Mouse (Mus musculus): ENCODE data around the gene Gm136. TPM values are rescaled to one million over a fixed set of nuclear protein-coding genes. Genes with fewer than 3 reads are reported as not detected.
"Not testable (repeated sequence)": the region's sequence is repeated elsewhere in the genome, so short reads cannot be mapped to it uniquely, and the experiment has no call there.

Gm136 gene
- polyA plus RNA-seq, 1 experiment from 2014 or later, result not detected

- Histone ChIP-seq H3K27me3 (no peaks in the 10 kb centered on the region), H3K9me3 (no peaks in the 10 kb centered on the region), H3K4me3 (no peak overlapping the region), H3K4me1 (no peaks in the 10 kb centered on the region), H3K4me2 (replicated peaks) (no peak overlapping the region), H3K9ac (replicated peaks) (no peak overlapping the region), H3K36me3 (no peaks in the 10 kb centered on the region), H3K27ac (replicated peaks) (no peak overlapping the region)
- WGBS, result 54% methylated on average over 6 of the region's 6 CpGs
- no peak for ATAC-seq (ENCODE audit: low FRiP score, low read depth)
Measured at GRCm38 (mm10) chr4:34749236-34749635, 6.8 kb downstream of the Gm136 start.

- Histone ChIP-seq H3K9me3 (no peaks in the 10 kb centered on the region), H3K4me3 (no peak overlapping the region), H3K27ac (replicated peaks) (no peak overlapping the region), H3K36me3 (no peaks in the 10 kb centered on the region), H3K9ac (replicated peaks) (no peak overlapping the region), H3K4me2 (replicated peaks) (no peak overlapping the region), H3K4me1 (0 out of 2 replicates have a peak, but pooled peaks cover 4% of the 10 kb centered on the region), H3K27me3 (peaks cover 5% of the 10 kb centered on the region; the same call in 1 of the 2 replicates)
- WGBS, result 75% methylated on average over 3 of the region's 3 CpGs
- no peak for ATAC-seq (ENCODE audit: low FRiP score, low read depth)
Measured at GRCm38 (mm10) chr4:34734461-34734860, 21.6 kb downstream of the Gm136 start.

GRCm38 (mm10) chr4:34733415-34733814 is 22.6 kb downstream of the Gm136 start:
- H3K9ac ChIP-seq (replicated peaks); H3K36me3 ChIP-seq; H3K9me3 ChIP-seq; H3K4me3 ChIP-seq; H3K4me2 ChIP-seq (replicated peaks); H3K27me3 ChIP-seq; H3K27ac ChIP-seq (replicated peaks); H3K4me1 ChIP-seq; ATAC-seq (ENCODE audit: low FRiP score, low read depth): not testable (repeated sequence)
- 32% methylated on average over 2 of the region's 2 CpGs for WGBS

GRCm38 (mm10) chr4:34729851-34730341 is 26.2 kb downstream of the Gm136 start, which contains the start of gene Cfap206:
Gene Cfap206, minus strand, starts transcription at chr4:34730206.
- under 1% methylated on average over 38 of the region's 38 CpGs for WGBS
- H3K27me3 ChIP-seq, result peaks cover 6% of the 10 kb centered on the region
- H3K9ac ChIP-seq (replicated peaks), result peak within 1 kb of the TSS; percentile 53
- peak within 1 kb of the TSS; percentile 55 for H3K4me3 ChIP-seq
- no peaks in the 10 kb centered on the region for H3K9me3 ChIP-seq
- H3K36me3 ChIP-seq, result no peaks in the 10 kb centered on the region
- ATAC-seq (ENCODE audit: low FRiP score, low read depth), result peak; percentile 98
- H3K27ac ChIP-seq (replicated peaks), result no peak within 1 kb of the TSS
- H3K4me1 ChIP-seq, result 0 out of 2 replicates have a peak, but pooled peaks cover 4% of the 10 kb centered on the region
- peak within 1 kb of the TSS; percentile 90 for H3K4me2 ChIP-seq (replicated peaks)

- not testable (repeated sequence) for H3K4me3 ChIP-seq; H3K36me3 ChIP-seq; H3K9ac ChIP-seq (replicated peaks); H3K27ac ChIP-seq (replicated peaks); H3K4me2 ChIP-seq (replicated peaks); H3K27me3 ChIP-seq; ATAC-seq (ENCODE audit: low FRiP score, low read depth); H3K9me3 ChIP-seq; H3K4me1 ChIP-seq
- 88% methylated on average over 3 of the region's 3 CpGs for WGBS
Measured at GRCm38 (mm10) chr4:34725710-34726109, 30.4 kb downstream of the Gm136 start.

GRCm38 (mm10) chr4:34724306-34724705 is 31.8 kb downstream of the Gm136 start:
- Histone ChIP-seq H3K4me3 (no peak overlapping the region), H3K27ac (replicated peaks) (no peak overlapping the region), H3K4me2 (replicated peaks) (no peak overlapping the region), H3K9ac (replicated peaks) (no peak overlapping the region), H3K27me3 (no peaks in the 10 kb centered on the region; the same call in 1 of the 2 replicates), H3K9me3 (peaks cover 8% of the 10 kb centered on the region; the same call in 1 of the 2 replicates), H3K36me3 (no peaks in the 10 kb centered on the region), H3K4me1 (no peaks in the 10 kb centered on the region)
- ATAC-seq (ENCODE audit: low FRiP score, low read depth), result no peak
- 69% methylated on average over 4 of the region's 4 CpGs for WGBS

- 70% methylated on average over 4 of the region's 4 CpGs for WGBS
- no peaks in the 10 kb centered on the region for H3K4me1 ChIP-seq
- no peak for ATAC-seq (ENCODE audit: low FRiP score, low read depth)
- no peaks in the 10 kb centered on the region for H3K36me3 ChIP-seq
- H3K27me3 ChIP-seq, result no peaks in the 10 kb centered on the region; the same call in 1 of the 2 replicates
- H3K4me3 ChIP-seq, result no peak overlapping the region
- no peak overlapping the region for H3K27ac ChIP-seq (replicated peaks)
- H3K9me3 ChIP-seq, result peaks cover 8% of the 10 kb centered on the region; the same call in 1 of the 2 replicates
- H3K9ac ChIP-seq (replicated peaks), result no peak overlapping the region
- H3K4me2 ChIP-seq (replicated peaks), result no peak overlapping the region
Measured at GRCm38 (mm10) chr4:34723186-34723585, 32.9 kb downstream of the Gm136 start.

GRCm38 (mm10) chr4:34720127-34720895 is 35.8 kb downstream of the Gm136 start:
- Histone ChIP-seq H3K4me2 (replicated peaks) (no peak overlapping the region), H3K9ac (replicated peaks) (no peak overlapping the region), H3K4me3 (no peak overlapping the region), H3K27ac (replicated peaks) (no peak overlapping the region), H3K4me1 (no peaks in the 10 kb centered on the region), H3K27me3 (no peaks in the 10 kb centered on the region), H3K9me3 (peaks cover 8% of the 10 kb centered on the region; the same call in 1 of the 2 replicates), H3K36me3 (no peaks in the 10 kb centered on the region)
- 89% methylated on average over 7 of the region's 7 CpGs for WGBS
- no peak for ATAC-seq (ENCODE audit: low FRiP score, low read depth)

- no peak overlapping the region for H3K9ac ChIP-seq (replicated peaks)
- ATAC-seq (ENCODE audit: low FRiP score, low read depth), result no peak
- no peak overlapping the region for H3K4me3 ChIP-seq
- peaks cover 8% of the 10 kb centered on the region; the same call in 1 of the 2 replicates for H3K9me3 ChIP-seq
- WGBS, result 96% methylated on average over 12 of the region's 12 CpGs
- no peaks in the 10 kb centered on the region for H3K36me3 ChIP-seq
- H3K27ac ChIP-seq (replicated peaks), result no peak overlapping the region
- H3K4me2 ChIP-seq (replicated peaks), result no peak overlapping the region
- no peaks in the 10 kb centered on the region for H3K27me3 ChIP-seq
- H3K4me1 ChIP-seq, result no peaks in the 10 kb centered on the region
Measured at GRCm38 (mm10) chr4:34719421-34719820, 36.6 kb downstream of the Gm136 start.

- 95% methylated on average over 1 of the region's 1 CpGs for WGBS
- no peaks in the 10 kb centered on the region for H3K27me3 ChIP-seq
Measured at GRCm38 (mm10) chr4:34715062-34715461, 41.0 kb downstream of the Gm136 start.

GRCm38 (mm10) chr4:34708127-34708526 is 47.9 kb downstream of the Gm136 start:
- Histone ChIP-seq H3K9ac (replicated peaks) (no peak overlapping the region), H3K4me2 (replicated peaks) (no peak overlapping the region), H3K4me1 (no peaks in the 10 kb centered on the region), H3K27ac (replicated peaks) (no peak overlapping the region), H3K4me3 (no peak overlapping the region), H3K9me3 (no peaks in the 10 kb centered on the region), H3K36me3 (no peaks in the 10 kb centered on the region), H3K27me3 (no peaks in the 10 kb centered on the region)
- ATAC-seq (ENCODE audit: low FRiP score, low read depth), result no peak
- 86% methylated on average over 3 of the region's 3 CpGs for WGBS

More at GRCm38 (mm10) chr4:34715062-34715461, 41.0 kb downstream of the Gm136 start:
- no peak for ATAC-seq (ENCODE audit: low FRiP score, low read depth)
- peaks cover 3% of the 10 kb centered on the region; the same call in 1 of the 2 replicates for H3K9me3 ChIP-seq
- H3K4me1 ChIP-seq, result no peaks in the 10 kb centered on the region
- H3K4me3 ChIP-seq, result no peak overlapping the region
- H3K36me3 ChIP-seq, result no peaks in the 10 kb centered on the region
- H3K4me2 ChIP-seq (replicated peaks), result no peak overlapping the region
- H3K9ac ChIP-seq (replicated peaks), result no peak overlapping the region
- no peak overlapping the region for H3K27ac ChIP-seq (replicated peaks)

- Histone ChIP-seq H3K9ac (replicated peaks) (no peak overlapping the region), H3K4me3 (no peak overlapping the region), H3K27ac (replicated peaks) (no peak overlapping the region), H3K4me1 (no peaks in the 10 kb centered on the region), H3K27me3 (no peaks in the 10 kb centered on the region), H3K9me3 (no peaks in the 10 kb centered on the region), H3K36me3 (no peaks in the 10 kb centered on the region), H3K4me2 (replicated peaks) (no peak overlapping the region)
- 86% methylated on average over 3 of the region's 3 CpGs for WGBS
- ATAC-seq (ENCODE audit: low FRiP score, low read depth), result no peak
Measured at GRCm38 (mm10) chr4:34707248-34707647, 48.8 kb downstream of the Gm136 start.
